Mouse (Mus musculus): Measurements from ENCODE around the gene Foxj3. TPM values are rescaled to one million over a fixed set of nuclear protein-coding genes. Genes with fewer than 3 reads are reported as not detected.

Foxj3 gene
- total RNA-seq, 2 experiments from 2014 or later, result 66.9 to 81.2 TPM

DNA sequence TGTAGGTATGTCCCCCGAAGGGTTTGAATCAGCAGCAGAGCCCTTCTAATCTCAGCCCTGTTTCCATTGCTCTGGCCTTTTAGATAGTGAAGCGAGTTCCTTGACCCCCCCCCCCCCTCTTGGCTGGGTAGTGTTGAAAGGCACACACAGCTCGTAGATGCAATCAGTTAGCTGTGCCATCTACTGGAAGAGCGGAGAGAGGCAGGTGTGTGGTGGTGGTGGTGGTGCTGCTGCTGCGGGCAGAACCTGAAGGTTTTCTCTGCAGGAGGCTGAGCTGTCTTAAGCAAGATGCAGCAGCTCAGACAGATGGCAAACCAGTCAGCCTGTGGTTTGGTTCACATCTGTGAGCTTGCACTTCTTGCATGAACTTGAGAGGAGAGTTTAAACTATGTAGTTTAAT, 135.9 kb downstream of the Foxj3 start:
- DNase-seq (ENCODE audit: low spot score in 2 of 2), result no peak

Other genes with a start within 250 kb of the Foxj3 start
- 100 to 1,000 TPM; 178 to 187 TPM for gene Ybx1, start 242.4 kb upstream of the Foxj3 start, total RNA-seq (2021)
- 10 to 100 TPM; 16.2 to 17.4 TPM for gene Ppih, start 216.5 kb upstream of the Foxj3 start, total RNA-seq (2021)
- gene Ccdc30, start 121.5 kb upstream of the Foxj3 start, total RNA-seq (2021), result 10 to 100 TPM; 18.3 to 18.5 TPM
- gene Ppcs, start 114.6 kb upstream of the Foxj3 start, total RNA-seq (2021), result 1 to 10 TPM; 5.5 to 6.1 TPM
- gene Zmynd12, start 114.2 kb upstream of the Foxj3 start, total RNA-seq (2021), result under 1 TPM; 0.49 to 0.61 TPM
- gene Rimkla, start 44.4 kb upstream of the Foxj3 start, total RNA-seq (2021), result 1 to 10 TPM; 9.7 TPM
- gene Frg2f1, start 2.5 kb downstream of the Foxj3 start, total RNA-seq (2021), result 10 to 100 TPM; 20.5 to 20.7 TPM
- gene Guca2a, start 100.7 kb downstream of the Foxj3 start, total RNA-seq (2021), result not detected
- gene Guca2b, start 122.0 kb downstream of the Foxj3 start, total RNA-seq (2021), result not detected
- 10 to 100 TPM; 56.0 to 56.9 TPM for gene Hivep3, start 196.8 kb downstream of the Foxj3 start, total RNA-seq (2021)